Mouse (Mus musculus) kidney, adult 11 months (tissue): ENCODE data around the gene Trdmt1.

Experiments used
- DNase-seq: peaks from one replicate; pipeline ENCODE4 v3.0.0; 2022

Gene Trdmt1

GRCm38 (mm10) chr2:13491734-13492133, 52.7 kb downstream of the Trdmt1 start, which contains the start of gene Cubn:
Gene Cubn, minus strand, starts transcription at chr2:13491813.
- DNase-seq: peak; percentile 52

DNA sequence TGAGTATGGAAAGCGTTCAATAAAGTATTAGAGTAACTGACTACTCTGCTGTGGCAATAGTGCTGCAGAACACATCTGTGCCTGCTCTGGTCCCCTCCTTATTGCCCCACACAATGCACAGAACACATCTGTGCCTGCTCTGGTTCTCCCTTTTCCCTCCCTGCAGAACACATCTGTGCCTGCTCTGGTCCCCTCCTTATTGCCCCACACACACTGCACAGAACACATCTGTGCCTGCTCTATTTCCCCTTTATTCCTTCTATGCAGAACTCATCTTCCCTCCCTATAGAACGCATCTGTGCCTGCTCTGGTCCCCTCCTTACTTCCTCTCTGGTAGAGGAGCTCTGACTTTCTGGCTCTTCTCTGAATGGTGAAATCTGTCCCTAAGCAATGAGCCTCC, 54.0 kb downstream of the Trdmt1 start:
- no peak for DNase-seq

DNA sequence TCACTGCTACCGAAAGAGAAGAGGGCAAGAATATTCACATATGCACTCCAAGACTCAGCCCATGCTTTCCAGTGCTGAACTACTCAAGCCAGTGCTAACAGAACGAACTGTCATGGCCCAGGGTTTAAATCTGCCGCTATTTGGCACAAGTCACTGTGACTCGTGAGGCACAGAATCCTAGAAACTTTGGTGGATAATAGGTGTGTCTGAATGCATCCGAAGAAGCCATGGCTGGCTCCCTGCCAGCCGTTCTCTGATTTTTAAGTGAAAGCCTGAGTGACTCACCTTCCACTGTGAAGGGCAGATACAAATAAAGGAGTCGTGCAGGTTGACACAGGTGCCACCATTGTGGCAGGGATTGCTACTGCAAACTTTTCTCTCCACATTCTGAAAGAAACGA, 58.0 kb downstream of the Trdmt1 start:
- DNase-seq: no peak

DNA sequence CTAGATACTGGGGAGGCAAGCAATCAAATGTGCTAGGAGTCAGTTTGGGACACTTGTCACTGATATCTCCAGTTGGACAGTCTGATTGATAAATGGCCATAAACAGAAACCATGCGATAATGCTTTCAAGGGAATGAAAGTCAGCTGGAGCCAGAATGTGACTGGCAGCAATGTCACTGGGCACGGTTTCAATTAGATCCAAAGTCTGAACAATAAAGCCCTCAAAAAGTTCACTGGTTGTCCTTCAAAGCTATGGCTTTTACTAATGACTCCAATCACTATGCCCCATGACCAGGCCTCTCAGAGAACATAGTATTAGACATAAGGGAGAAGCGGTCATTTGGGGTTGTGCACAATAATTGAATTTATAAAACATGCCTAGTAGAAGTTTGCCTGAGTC, 59.9 kb downstream of the Trdmt1 start:
- DNase-seq: no peak

- no peak for DNase-seq
These were observed 63.7 kb downstream of the Trdmt1 start for GRCm38 (mm10) chr2:13480744-13481143.

- no peak for DNase-seq
These were observed 65.3 kb downstream of the Trdmt1 start for GRCm38 (mm10) chr2:13479165-13479564.

DNA sequence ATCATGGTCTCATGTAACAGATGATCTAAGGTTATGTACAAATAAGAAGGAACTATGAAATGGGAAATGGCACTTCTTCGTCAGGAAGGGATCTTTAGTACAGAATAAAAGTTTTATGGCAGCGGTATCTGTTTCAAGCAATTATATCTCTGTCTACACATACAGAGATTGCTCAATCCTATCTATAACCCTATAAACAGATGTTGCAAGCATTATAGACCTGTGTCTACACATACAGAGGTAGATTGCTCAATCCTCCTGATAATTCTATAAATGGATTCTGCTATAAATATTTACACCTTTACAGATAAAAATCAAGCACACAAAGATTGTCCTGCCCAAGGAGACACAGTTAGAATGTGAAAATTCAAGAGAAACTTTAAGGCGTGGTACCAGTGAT, 74.4 kb downstream of the Trdmt1 start:
- no peak for DNase-seq

DNA sequence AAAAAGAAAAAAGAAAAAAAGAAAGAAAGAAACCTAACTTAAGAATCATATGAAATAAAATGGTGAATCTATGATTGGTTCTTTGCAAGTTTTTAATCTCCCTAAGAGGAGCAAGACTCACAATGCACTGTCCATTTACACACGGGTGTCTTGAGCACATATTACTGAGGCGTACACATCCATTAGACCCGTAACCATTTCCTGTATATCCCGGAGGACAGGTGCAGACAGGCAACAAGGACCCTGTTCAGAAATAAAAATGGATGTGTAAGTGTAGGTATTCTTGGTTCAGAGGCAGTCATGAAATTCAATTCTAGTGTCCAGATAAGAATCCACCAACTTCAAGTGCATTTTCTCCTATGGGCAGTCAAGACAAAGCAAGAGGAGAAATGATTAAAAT, 74.8 kb downstream of the Trdmt1 start:
- no peak for DNase-seq

DNA sequence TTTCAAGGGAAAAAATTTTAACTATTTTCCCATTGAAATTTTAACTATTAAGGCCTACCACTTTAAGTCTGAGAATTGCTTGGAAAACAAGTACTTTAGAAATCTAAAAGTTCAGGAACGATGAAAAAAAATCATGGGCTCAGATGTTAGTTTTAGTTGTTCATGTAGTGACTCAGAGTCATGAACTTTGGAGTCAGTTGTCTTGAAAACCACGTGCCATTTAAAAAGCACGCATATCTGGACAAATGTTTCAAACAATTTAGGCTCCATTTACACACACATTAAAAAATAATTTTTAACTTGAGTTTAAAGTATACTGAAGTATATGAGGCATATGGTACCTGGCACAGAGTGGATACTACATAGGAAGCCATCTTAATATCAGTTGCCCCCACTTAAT, 77.8 kb downstream of the Trdmt1 start:
- no peak for DNase-seq
